Mouse (Mus musculus) hindbrain, embryonic 16.5 days (tissue): ENCODE results near the gene Mycs. TPM values are rescaled to one million over a fixed set of nuclear protein-coding genes. Genes with fewer than 3 reads are reported as not detected.

Experiments
- ATAC-seq: fragments of 200-750 bp; cut with Nextera tagmentation; 2 replicates; pipeline ENCODE4 v1.8.0; 2017; ENCODE audit warnings: moderate TSS enrichment, moderate library complexity
- H3K27ac ChIP-seq: fragments of 300-500 bp; sonication (generic); 2 replicates; pipeline ENCODE4 v1.5.1; 2014; ENCODE audit warnings: low read depth, mild to moderate bottlenecking, control low read depth, low read length, moderate library complexity
- H3K27me3 ChIP-seq: fragments of 300-500 bp; sonication (generic); replicated peaks from 2 replicates; pipeline ENCODE4 v1.6.1; 2014; ENCODE audit warnings: low read length; ENCODE audit not compliant: control insufficient read depth, insufficient read depth
- H3K36me3 ChIP-seq: fragments of 300-500 bp; sonication (generic); 2 replicates; pipeline ENCODE4 v1.6.1; 2014; ENCODE audit warnings: mild to moderate bottlenecking, low read length, moderate library complexity, mixed read lengths; ENCODE audit not compliant: control insufficient read depth, insufficient read depth
- H3K4me1 ChIP-seq: fragments of 300-500 bp; sonication (generic); 2 replicates; pipeline ENCODE4 v1.6.1; 2014; ENCODE audit warnings: low read depth, low read length; ENCODE audit not compliant: control insufficient read depth, insufficient read depth
- H3K4me2 ChIP-seq: fragments of 300-500 bp; sonication (generic); 2 replicates; pipeline ENCODE4 v1.6.1; 2014; ENCODE audit warnings: mild to moderate bottlenecking, low read length, control low read depth, moderate library complexity
- H3K4me3 ChIP-seq: fragments of 300-500 bp; sonication (generic); 2 replicates; pipeline ENCODE4 v1.5.1; 2014; ENCODE audit warnings: mild to moderate bottlenecking, low read length, control low read depth, moderate library complexity
- H3K9ac ChIP-seq: fragments of 300-500 bp; sonication (generic); 2 replicates; pipeline ENCODE4 v1.6.1; 2014; ENCODE audit warnings: low read depth, mild to moderate bottlenecking, control low read depth, low read length, moderate library complexity
- H3K9me3 ChIP-seq: fragments of 300-500 bp; sonication (generic); 2 replicates; pipeline ENCODE4 v1.6.1; 2014; ENCODE audit warnings: mild to moderate bottlenecking, low read length, moderate library complexity; ENCODE audit not compliant: control insufficient read depth
- WGBS: fragments of 180-500 bp; shearing (Covaris S2); extraction: QIAGEN DNeasy Blood & Tissue Kit; methylation state at CpG from one replicate; pipeline ENCODE4 v1.1.7; 2014; 5-methylcytosine and 5-hydroxymethylcytosine counted together
- polyA plus RNA-seq: library from polyadenylated mRNA; unstranded; fragments of >200 nt; fragmentation: Nextera tagmentation; extraction: Ambion mirVana; gene quantifications from 2 replicates; pipeline ENCODE4 v1.2.1, GENCODE M21; 2015

Gene Mycs
- 0.09 and 0.10 TPM in 2 replicates for polyA plus RNA-seq

- no peaks in the 10 kb centered on the region for H3K4me1 ChIP-seq
- ATAC-seq = no peak
- 82% methylated on average over 3 of the region's 3 CpGs for WGBS
- no peak within 1 kb of the TSS for H3K27ac ChIP-seq
- no peaks in the 10 kb centered on the region for H3K27me3 ChIP-seq
- H3K4me3 ChIP-seq = peak within 1 kb of the TSS; percentile 36
- peak within 1 kb of the TSS; percentile 58 for H3K4me2 ChIP-seq
- no peaks in the 10 kb centered on the region for H3K36me3 ChIP-seq
- H3K9ac ChIP-seq = no peak within 1 kb of the TSS
- H3K9me3 ChIP-seq = peaks cover 4% of the 10 kb centered on the region; the same call in 1 of the 2 replicates
Measured at GRCm38 (mm10) chrX:5469165-5469564, at the start of gene Mycs. TSS of gene Mycs (minus strand) at chrX:5469265.

GRCm38 (mm10) chrX:5468022-5468421 is 1.0 kb downstream of the Mycs start:
- ATAC-seq = peak; percentile 89
- Histone ChIP-seq H3K9ac (no peak overlapping the region), H3K4me1 (no peaks in the 10 kb centered on the region), H3K4me2 (peak overlapping the region; percentile 58), H3K27ac (no peak overlapping the region), H3K27me3 (no peaks in the 10 kb centered on the region), H3K9me3 (peaks cover 4% of the 10 kb centered on the region; the same call in 1 of the 2 replicates), H3K4me3 (peak overlapping the region; percentile 36), H3K36me3 (no peaks in the 10 kb centered on the region)
- 10% methylated on average over 22 of the region's 24 CpGs for WGBS

Other genes starting within 250 kb of the Mycs start
- not detected in 2 replicates for gene Btbd35f7, start 199.8 kb upstream of the Mycs start, polyA plus RNA-seq